Mouse (Mus musculus) embryonic fibroblast, embryonic 13.5 days (primary cell): ENCODE results near the gene Eif2ak3. TPM values are rescaled to one million over a fixed set of nuclear protein-coding genes. Genes with fewer than 3 reads are reported as not detected.

Experiments used
- H3K27ac ChIP-seq: 2 replicates; pipeline ENCODE4 v1.5.1; 2012; ENCODE audit warnings: low read length, control low read depth, inconsistent platforms; ENCODE audit not compliant: insufficient read depth
- H3K4me1 ChIP-seq: 2 replicates; pipeline ENCODE4 v1.6.1; 2011; ENCODE audit warnings: low read length; ENCODE audit not compliant: control insufficient read depth, insufficient read depth
- H3K4me3 ChIP-seq: 2 replicates; pipeline ENCODE4 v1.5.1; 2011; ENCODE audit warnings: mild to moderate bottlenecking, control low read depth, low read length; ENCODE audit not compliant: insufficient read depth
- CTCF ChIP-seq: IDR thresholded peaks from 2 replicates; pipeline ENCODE4 v1.5.1; 2011; ENCODE audit warnings: mild to moderate bottlenecking, control low read depth, low read length, moderate library complexity, borderline replicate concordance; ENCODE audit not compliant: insufficient read depth
- POLR2A ChIP-seq: IDR thresholded peaks from 2 replicates; pipeline ENCODE4 v1.6.1; 2011; ENCODE audit warnings: low read depth, mild to moderate bottlenecking, control low read depth, low read length, moderate library complexity
- polyA plus RNA-seq: library from polyadenylated mRNA; stranded (reverse); fragments of >200 nt; gene quantifications from 2 replicates; pipeline ENCODE4 v1.2.4, GENCODE M21; 2011; ENCODE audit warnings: low read depth; ENCODE audit not compliant: missing spikeins, insufficient read length

Gene Eif2ak3
- 21.7 and 23.8 TPM in 2 replicates for polyA plus RNA-seq

- Histone ChIP-seq H3K4me1 (peaks cover 11% of the 10 kb centered on the region), H3K27ac (peak within 1 kb of the TSS; percentile 90), H3K4me3 (peak within 1 kb of the TSS; percentile 73)
- TF ChIP-seq CTCF (no peak), POLR2A (peak; percentile 92)
These were observed at the start of gene Eif2ak3 for GRCm38 (mm10) chr6:70844002-70844804. Gene Eif2ak3, plus strand, starts transcription at chr6:70844515.

GRCm38 (mm10) chr6:70796940-70797339, 47.4 kb upstream of the Eif2ak3 start:
- Histone ChIP-seq H3K4me3 (no peak overlapping the region), H3K4me1 (no peaks in the 10 kb centered on the region), H3K27ac (no peak overlapping the region)
- TF ChIP-seq CTCF (no peak), POLR2A (no peak)

- no peak overlapping the region for H3K27ac ChIP-seq
- H3K4me3 ChIP-seq = no peak overlapping the region
- no peaks in the 10 kb centered on the region for H3K4me1 ChIP-seq
- no peak for TF ChIP-seq POLR2A
- peak; percentile 88; the same call in 1 of the 2 replicates for TF ChIP-seq CTCF
These were observed 46.6 kb upstream of the Eif2ak3 start for GRCm38 (mm10) chr6:70797581-70798251.

GRCm38 (mm10) chr6:70804632-70805031, 39.7 kb upstream of the Eif2ak3 start:
- Histone ChIP-seq H3K4me1 (no peaks in the 10 kb centered on the region), H3K4me3 (no peak overlapping the region), H3K27ac (no peak overlapping the region)
- no peak for TF ChIP-seq CTCF
- TF ChIP-seq POLR2A = no peak

GRCm38 (mm10) chr6:70805267-70805666, 39.0 kb upstream of the Eif2ak3 start:
- no peak overlapping the region for H3K4me3 ChIP-seq
- no peak overlapping the region for H3K27ac ChIP-seq
- no peaks in the 10 kb centered on the region for H3K4me1 ChIP-seq
- TF ChIP-seq POLR2A (no peak), CTCF (peak; percentile 65; the same call in 1 of the 2 replicates)

GRCm38 (mm10) chr6:70805820-70806513, 38.3 kb upstream of the Eif2ak3 start:
- no peak overlapping the region for H3K27ac ChIP-seq
- H3K4me1 ChIP-seq = no peaks in the 10 kb centered on the region
- TF ChIP-seq CTCF = no peak
- no peak for TF ChIP-seq POLR2A
- no peak overlapping the region for H3K4me3 ChIP-seq

- TF ChIP-seq POLR2A (no peak), CTCF (no peak)
- H3K27ac ChIP-seq = no peak overlapping the region
- H3K4me3 ChIP-seq = no peak overlapping the region
- H3K4me1 ChIP-seq = no peaks in the 10 kb centered on the region
These were observed 37.8 kb upstream of the Eif2ak3 start for GRCm38 (mm10) chr6:70806514-70806912.

GRCm38 (mm10) chr6:70810524-70810923, 33.8 kb upstream of the Eif2ak3 start:
- H3K4me1 ChIP-seq = 0 out of 2 replicates have a peak, but pooled peaks cover 4% of the 10 kb centered on the region
- TF ChIP-seq POLR2A (no peak), CTCF (no peak)

GRCm38 (mm10) chr6:70811557-70812525, 32.5 kb upstream of the Eif2ak3 start:
- H3K4me1 ChIP-seq = peaks cover 6% of the 10 kb centered on the region
- H3K4me3 ChIP-seq = no peak overlapping the region
- TF ChIP-seq POLR2A (no peak), CTCF (peak; percentile 88)
- peak overlapping the region; percentile 88 for H3K27ac ChIP-seq

More at GRCm38 (mm10) chr6:70810524-70810923, 33.8 kb upstream of the Eif2ak3 start:
- no peak overlapping the region for H3K4me3 ChIP-seq
- H3K27ac ChIP-seq = no peak overlapping the region
